Mouse (Mus musculus) heart, postnatal 25 days (tissue): ENCODE results near the gene Tspan17. TPM values are rescaled to one million over a fixed set of nuclear protein-coding genes. Genes with fewer than 3 reads are reported as not detected.
"Not testable (repeated sequence)": the region's sequence is repeated elsewhere in the genome, so short reads cannot be mapped to it uniquely, and the experiment has no call there.

Experiments used
- DNase-seq: peaks from one replicate; pipeline ENCODE4 v3.0.0; 2022; ENCODE audit warnings: low spot score
- intact Hi-C: fragments of 180-260 bp; cut with DNase I; formaldehyde crosslinking; loops from one replicate; pipeline ENCODE4 v1.15.1; 2025
- total RNA-seq, 2 experiments: library from RNA; stranded (reverse); gene quantifications; 2 replicates each; pipeline ENCODE4 v1.2.3; 2021

Gene Tspan17
- total RNA-seq, 2 experiments from 2014 or later = 8.6 to 12.3 TPM

GRCm38 (mm10) chr13:54760164-54760795, 28.9 kb upstream of the Tspan17 start:
- intact Hi-C loops = no loop called here
- no peak for DNase-seq

DNA sequence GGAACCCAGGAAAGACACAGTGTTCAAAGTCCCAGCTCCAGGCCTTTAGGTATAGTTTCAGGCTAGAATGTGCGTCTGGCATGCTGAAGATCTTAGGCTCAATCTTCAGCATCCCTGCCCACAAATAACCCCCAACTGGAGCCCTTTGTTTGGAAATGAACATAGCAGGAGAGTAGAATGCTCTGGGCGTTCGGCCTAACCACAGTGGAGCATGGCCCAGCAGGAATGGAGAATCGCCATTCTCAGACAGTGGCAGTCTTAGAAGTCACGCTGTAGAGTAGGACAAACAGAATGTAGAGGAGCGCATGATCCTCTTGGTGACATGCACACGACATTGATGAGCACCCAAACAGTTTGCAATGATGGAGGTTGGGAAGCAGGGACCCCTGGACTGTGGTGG, 28.3 kb upstream of the Tspan17 start:
- intact Hi-C loops = no loop called here

DNA sequence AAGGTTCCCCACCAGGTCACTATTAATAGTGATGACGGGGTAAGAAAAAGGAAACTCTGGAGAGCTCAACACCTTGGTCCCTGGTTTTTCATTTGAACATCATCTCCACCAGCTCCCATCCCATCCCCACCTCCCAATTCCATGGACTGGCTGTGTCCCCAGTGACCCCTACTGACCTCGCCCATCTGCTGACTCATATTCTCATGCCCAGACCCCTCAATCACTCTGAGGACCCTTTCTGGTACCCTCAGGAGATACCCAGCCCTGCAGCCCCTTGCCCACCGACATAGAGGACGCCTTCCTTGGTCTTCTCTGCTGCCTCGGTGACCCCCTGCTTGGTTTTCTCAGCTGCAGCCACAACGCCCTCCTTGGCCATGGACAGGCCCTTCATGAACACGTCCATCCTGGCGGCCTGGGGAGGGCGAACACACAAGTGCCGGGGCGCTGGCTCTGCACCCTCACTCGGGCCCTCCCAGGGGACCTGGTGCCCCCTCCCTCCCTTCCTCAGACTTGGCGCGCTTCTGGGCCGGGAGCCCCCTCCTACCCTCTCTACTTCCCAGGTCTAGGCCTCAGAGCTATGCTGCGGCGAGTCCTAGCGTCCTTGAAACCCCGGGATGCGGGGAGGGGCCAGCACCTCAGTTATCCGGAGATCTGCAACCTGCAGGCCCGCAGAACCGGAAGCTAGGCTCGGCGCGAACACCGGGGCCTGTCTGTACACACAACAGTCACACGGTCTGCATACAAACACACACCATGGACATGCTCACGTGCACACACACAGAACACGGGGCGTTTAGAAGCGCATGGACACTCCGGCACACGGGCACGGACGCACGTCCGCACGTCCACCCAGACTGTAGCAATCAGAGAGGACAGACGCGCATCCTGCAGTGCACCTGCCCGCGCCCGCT, 23.6 kb upstream of the Tspan17 start:
- intact Hi-C loops = no loop called here
- no peak for DNase-seq

More for the DNA sequence above, 28.3 kb upstream of the Tspan17 start:
- no peak for DNase-seq

- intact Hi-C loops = no loop called here
- DNase-seq = no peak
Measured at GRCm38 (mm10) chr13:54766192-54766768, 22.9 kb upstream of the Tspan17 start, which contains the start of gene Sncb. TSS of gene Sncb (minus strand) at chr13:54766595.

GRCm38 (mm10) chr13:54767012-54767411, 22.2 kb upstream of the Tspan17 start:
- no peak for DNase-seq
- intact Hi-C loops = no loop called here

GRCm38 (mm10) chr13:54780592-54780991, 8.6 kb upstream of the Tspan17 start:
- intact Hi-C loops = no loop called here
- DNase-seq = no peak

GRCm38 (mm10) chr13:54781086-54781485, 8.1 kb upstream of the Tspan17 start:
- intact Hi-C loops = no loop called here
- no peak for DNase-seq

GRCm38 (mm10) chr13:54783235-54783634, 5.9 kb upstream of the Tspan17 start:
- DNase-seq = no peak
- intact Hi-C loops = no loop called here

- DNase-seq = no peak
- intact Hi-C loops = no loop called here
Measured at GRCm38 (mm10) chr13:54783698-54784097, 5.5 kb upstream of the Tspan17 start, which contains the start of gene Eif4e1b. TSS of gene Eif4e1b (plus strand) at chr13:54783998.

DNA sequence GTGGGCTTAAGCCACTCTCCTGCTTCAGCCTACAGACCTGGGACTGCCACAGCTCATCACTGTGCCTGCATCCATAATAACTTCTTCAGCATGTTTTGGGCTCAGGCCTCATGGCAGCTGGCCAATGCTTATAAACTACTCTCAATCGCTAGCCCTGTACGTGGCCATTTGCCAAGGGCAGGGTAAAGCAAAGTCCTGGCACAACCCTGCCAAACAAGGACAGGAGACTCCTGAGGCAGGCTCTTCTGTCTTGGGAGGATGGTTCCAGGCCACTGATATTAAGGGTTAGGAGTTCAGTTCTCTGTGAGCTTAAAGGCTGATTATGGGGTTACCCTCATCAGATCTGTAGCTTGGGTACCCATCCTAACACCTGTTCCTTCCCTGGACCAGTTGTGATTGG, 1.6 kb upstream of the Tspan17 start:
- intact Hi-C loops, DNase-seq: not testable (repeated sequence)

DNA sequence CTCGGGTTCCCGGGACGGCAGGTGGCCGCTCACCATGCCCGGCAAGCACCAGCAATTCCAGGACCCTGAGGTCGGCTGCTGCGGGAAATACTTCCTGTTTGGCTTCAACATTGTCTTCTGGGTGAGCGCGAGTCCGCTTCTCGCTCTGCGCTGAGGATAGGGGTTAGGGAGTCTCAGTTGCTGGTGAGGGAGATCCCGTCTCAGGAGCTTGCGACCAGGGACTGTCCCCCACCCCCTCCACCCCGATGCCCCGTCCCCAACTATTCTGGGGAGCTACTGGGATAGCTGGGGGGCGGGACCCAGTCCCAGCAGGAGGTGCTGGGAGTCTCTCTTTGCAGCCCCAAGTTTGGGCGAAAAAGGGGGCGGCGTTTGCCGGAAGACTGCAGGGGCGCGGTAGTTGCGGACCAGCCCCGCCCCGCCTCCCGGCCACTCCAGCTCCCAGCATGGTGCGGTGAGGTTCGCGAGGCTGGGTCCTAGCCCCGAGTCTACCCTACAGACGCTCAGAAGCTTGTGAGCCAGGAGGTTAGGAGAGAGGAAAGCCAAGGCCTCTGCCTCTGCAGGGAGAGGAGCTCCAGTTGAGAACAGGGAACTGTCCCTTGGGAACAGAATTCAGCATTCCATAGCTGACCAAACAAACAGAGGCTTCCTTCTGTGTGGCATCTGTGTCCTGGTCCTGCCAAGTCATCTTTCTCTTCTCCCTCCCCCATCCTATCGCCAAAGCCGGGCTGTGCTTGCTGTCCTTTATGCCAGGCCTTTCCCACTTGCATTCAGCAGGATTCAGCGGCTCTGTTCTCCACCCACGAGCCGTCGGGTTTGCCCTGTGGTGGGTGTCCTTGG, 602 bp downstream of the Tspan17 start:
- intact Hi-C loops = no loop called here
- peak; percentile 29 for DNase-seq

GRCm38 (mm10) chr13:54792259-54793230, 3.4 kb downstream of the Tspan17 start:
- DNase-seq = no peak
- intact Hi-C loops = no loop called here

DNA sequence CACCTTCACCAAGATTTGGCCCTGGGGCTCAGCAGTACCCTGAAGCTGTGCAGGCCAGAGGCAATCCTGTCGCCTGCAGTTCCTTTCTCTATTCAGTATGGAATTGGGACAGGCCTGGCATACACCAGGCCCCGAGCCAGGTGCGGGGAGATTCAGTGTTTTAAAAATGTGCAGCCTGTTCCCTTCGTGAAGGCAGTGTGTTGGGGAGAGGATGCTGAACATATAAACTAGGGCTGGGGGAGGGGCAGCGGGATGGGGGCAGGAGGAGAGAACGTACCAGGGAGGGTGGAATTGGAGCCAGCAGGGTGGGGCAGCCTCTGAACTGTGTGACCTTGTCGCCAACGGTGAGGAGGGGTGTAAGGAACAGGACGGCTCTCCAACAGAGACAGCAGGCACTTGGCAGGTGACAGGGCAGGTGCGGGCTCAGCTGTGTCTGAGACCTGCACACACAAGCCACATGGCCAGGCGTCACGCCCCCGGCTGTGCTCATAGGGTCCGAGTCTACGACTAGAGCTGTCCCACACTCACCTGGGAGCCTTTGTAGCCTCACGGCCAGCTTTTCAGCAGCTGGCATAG, 4.9 kb downstream of the Tspan17 start:
- intact Hi-C loops = no loop called here

GRCm38 (mm10) chr13:54794843-54795242, 5.7 kb downstream of the Tspan17 start:
- no peak for DNase-seq
- intact Hi-C loops = no loop called here

More for the DNA sequence above, 4.9 kb downstream of the Tspan17 start:
- DNase-seq = no peak

GRCm38 (mm10) chr13:54797356-54797755, 8.2 kb downstream of the Tspan17 start:
- DNase-seq = no peak

GRCm38 (mm10) chr13:54797861-54798643, 8.9 kb downstream of the Tspan17 start:
- no peak for DNase-seq
- intact Hi-C loops = no loop called here

More at GRCm38 (mm10) chr13:54797356-54797755, 8.2 kb downstream of the Tspan17 start:
- intact Hi-C loops = no loop called here

- no peak for DNase-seq
- intact Hi-C loops = loop anchor here (1.0 kb wide), 1 partner anchor 273 kb away; no protein-coding TSS in a partner anchor
Measured at GRCm38 (mm10) chr13:54798740-54799139, 9.6 kb downstream of the Tspan17 start.
